In genomic region chr10:60615898-60616297, GRCm38 (mm10) we compare ENCODE assay signal across 13 mouse cellular contexts.
DNase-seq lines count a peak whose midpoint lies in the region; ATAC-seq and TF ChIP-seq lines count a peak whose summit lies in the region.
"Had no signal": no experiment of that assay in that cellular context is flagged by ENCODE, and none has a peak within 500 bp of the region (broad histone marks: within the 10 kb centered on the region; RNA-seq: fewer than 3 reads in every experiment).

No protein-coding gene starts in this region.

- no peak overlapping the region for H3K4me2 ChIP-seq in liver, embryonic 14.5 days (ENCODE audit: low read depth)
- H3K4me2 ChIP-seq: embryonic facial prominence, embryonic 15.5 days; neural tube, embryonic 12.5 days; stomach, embryonic 15.5 days had no signal

- no peak for ATAC-seq in liver, embryonic 14.5 days (ENCODE audit: insufficient read depth)

- no peak overlapping the region for H3K27ac ChIP-seq in kidney, adult 2 months (ENCODE audit: insufficient read depth, low read depth, low read length)
- H3K27ac ChIP-seq in liver, embryonic 14.5 days = no peak overlapping the region
- no peak overlapping the region for H3K27ac ChIP-seq in hindbrain, embryonic 10.5 days
- H3K27ac ChIP-seq: embryonic facial prominence, embryonic 15.5 days; neural tube, embryonic 12.5 days; stomach, embryonic 15.5 days had no signal

- DNase-seq in kidney, adult 2 months = no peak
- no peak for DNase-seq in kidney, adult 9 months
- DNase-seq in 416B (ENCODE audit: low read depth) (peak; percentile 43), ES-CJ7 (ENCODE audit: low read depth, low spot score) (peak; percentile 32)
- no peak for DNase-seq in liver, embryonic 14.5 days (ENCODE audit: low read depth in 3 of 3, low spot score in 3 of 3)
- no peak for DNase-seq in spleen, adult 18-20 months
- no peak for DNase-seq in hindbrain, embryonic 10.5 days (ENCODE audit: low spot score)
- DNase-seq: adrenal gland, adult 8-10 months; cerebellum, adult 8-10 months; heart, postnatal 4 days had no signal

- 0 out of 2 replicates have a peak, but pooled peaks have one; percentile 21 for TF ChIP-seq CTCF in kidney, adult 2 months (conservative IDR thresholded peaks at IDR 0.05; ENCODE audit: insufficient read depth, insufficient read length, low read depth, low read length)
- TF ChIP-seq CTCF in liver, embryonic 14.5 days (IDR thresholded peaks at IDR 0.05; ENCODE audit: low read depth) = peak; percentile 66

- no peaks in the 10 kb centered on the region for H3K36me3 ChIP-seq in kidney, adult 2 months (ENCODE audit: control insufficient read depth, insufficient read depth, low read length)
- no peaks in the 10 kb centered on the region for H3K36me3 ChIP-seq in liver, embryonic 14.5 days (replicated peaks; ENCODE audit: control insufficient read depth, insufficient read depth, low read depth)
- no peaks in the 10 kb centered on the region for H3K36me3 ChIP-seq in hindbrain, embryonic 10.5 days
- H3K36me3 ChIP-seq: embryonic facial prominence, embryonic 15.5 days; neural tube, embryonic 12.5 days; stomach, embryonic 15.5 days had no signal

- H3K27me3 ChIP-seq in kidney, adult 2 months (replicated peaks; ENCODE audit: control insufficient read depth, insufficient read depth, low read length) = no peaks in the 10 kb centered on the region
- no peaks in the 10 kb centered on the region for H3K27me3 ChIP-seq in liver, embryonic 14.5 days (ENCODE audit: control insufficient read depth, insufficient read depth, low read length)
- no peaks in the 10 kb centered on the region for H3K27me3 ChIP-seq in hindbrain, embryonic 10.5 days (ENCODE audit: insufficient read depth, poor library complexity, severe bottlenecking)
- H3K27me3 ChIP-seq: embryonic facial prominence, embryonic 15.5 days; stomach, embryonic 15.5 days had no signal

- H3K4me3 ChIP-seq in kidney, adult 2 months (ENCODE audit: insufficient read depth, low read depth, low read length) = no peak overlapping the region
- no peak overlapping the region for H3K4me3 ChIP-seq in liver, embryonic 14.5 days (ENCODE audit: insufficient read depth in 1 of 2, low read depth in 2 of 2, low read length in 2 of 2)
- no peak overlapping the region for H3K4me3 ChIP-seq in hindbrain, embryonic 10.5 days
- H3K4me3 ChIP-seq: embryonic facial prominence, embryonic 15.5 days; neural tube, embryonic 12.5 days; stomach, embryonic 15.5 days had no signal

- no peak overlapping the region for H3K9ac ChIP-seq in liver, embryonic 14.5 days (replicated peaks)
- H3K9ac ChIP-seq: embryonic facial prominence, embryonic 15.5 days; neural tube, embryonic 12.5 days; stomach, embryonic 15.5 days had no signal

- no peaks in the 10 kb centered on the region for H3K9me3 ChIP-seq in liver, embryonic 14.5 days (ENCODE audit: control insufficient read depth, low read length)
- no peaks in the 10 kb centered on the region for H3K9me3 ChIP-seq in hindbrain, embryonic 10.5 days
- H3K9me3 ChIP-seq: embryonic facial prominence, embryonic 15.5 days; neural tube, embryonic 12.5 days; stomach, embryonic 15.5 days had no signal

- no peaks in the 10 kb centered on the region for H3K4me1 ChIP-seq in kidney, adult 2 months (ENCODE audit: control insufficient read depth, insufficient read depth, low read length)
- H3K4me1 ChIP-seq in liver, embryonic 14.5 days (replicated peaks; ENCODE audit: control insufficient read depth in 2 of 2, insufficient read depth in 2 of 2, low read length in 1 of 2) = no peaks in the 10 kb centered on the region
- no peaks in the 10 kb centered on the region for H3K4me1 ChIP-seq in hindbrain, embryonic 10.5 days (replicated peaks)
- H3K4me1 ChIP-seq: embryonic facial prominence, embryonic 15.5 days; neural tube, embryonic 12.5 days; stomach, embryonic 15.5 days had no signal

- no peak for TF ChIP-seq POLR2A in kidney, adult 2 months (IDR thresholded peaks at IDR 0.05; ENCODE audit: low read depth, low read length)

- WGBS in kidney, adult 2 months = 66% methylated on average over 5 of the region's 5 CpGs
- WGBS in liver, embryonic 14.5 days (ENCODE audit: insufficient replicate concordance) = 31% methylated on average over 5 of the region's 5 CpGs
- WGBS in hindbrain, embryonic 10.5 days = 69% methylated on average over 5 of the region's 5 CpGs

- TF ChIP-seq EP300 in liver, embryonic 14.5 days (IDR thresholded peaks at IDR 0.05; ENCODE audit: low read depth) = no peak

Comparison
In these comparisons a context has a peak if more than half of its experiments do, and no peak if none do; other contexts are left out.
1. DNase-seq: peak in 416B (single experiment) and ES-CJ7 (single experiment); none in kidney, adult 2 months (single experiment), kidney, adult 9 months (single experiment), liver, embryonic 14.5 days (0 of 3), spleen, adult 18-20 months (0 of 2) and hindbrain, embryonic 10.5 days (single experiment).